Mouse (Mus musculus) G1E (cell line): ENCODE measurements around the gene Slc2a10. TPM values are rescaled to one million over a fixed set of nuclear protein-coding genes. Genes with fewer than 3 reads are reported as not detected.

Source experiments
- ATAC-seq: 2 replicates; pipeline ENCODE4 v1.8.0; 2016; ENCODE audit warnings: mild to moderate bottlenecking; ENCODE audit not compliant: insufficient number of reproducible peaks, poor library complexity, low FRiP score, severe bottlenecking; ENCODE audit errors: extremely low read depth
- DNase-seq: peaks from one replicate; pipeline ENCODE4 v3.0.0; 2012; ENCODE audit warnings: low spot score
- H3K27me3 ChIP-seq: 2 replicates; pipeline ENCODE4 v1.6.1; 2012; ENCODE audit warnings: mild to moderate bottlenecking, low read length, inconsistent platforms; ENCODE audit not compliant: insufficient read depth
- H3K36me3 ChIP-seq: replicated peaks from 2 replicates; pipeline ENCODE3; 2012; ENCODE audit warnings: mild to moderate bottlenecking, inconsistent platforms
- H3K4me1 ChIP-seq: 2 replicates; pipeline ENCODE4 v1.6.1; 2012; ENCODE audit warnings: low read depth, low read length, inconsistent platforms, mixed read lengths; ENCODE audit not compliant: insufficient read depth
- H3K4me3 ChIP-seq: 2 replicates; pipeline ENCODE4 v1.5.1; 2012; ENCODE audit warnings: low read depth, mild to moderate bottlenecking, inconsistent platforms, low read length, moderate library complexity, mixed read lengths
- H3K9me3 ChIP-seq: replicated peaks from 2 replicates; pipeline ENCODE4 v1.6.1; 2012; ENCODE audit warnings: inconsistent platforms
- CTCF ChIP-seq: IDR thresholded peaks from 2 replicates; pipeline ENCODE4 v1.5.1; 2012; ENCODE audit warnings: low read depth, low read length, inconsistent platforms, mixed read lengths
- GATA1 ChIP-seq: IDR thresholded peaks from 2 replicates; pipeline ENCODE4 v1.6.1; 2012; ENCODE audit warnings: borderline replicate concordance, low read length, inconsistent platforms, mixed read lengths
- GATA2 ChIP-seq: IDR thresholded peaks from 2 replicates; pipeline ENCODE4 v1.6.1; 2012; ENCODE audit warnings: low read depth, low read length, inconsistent platforms, borderline replicate concordance
- POLR2AphosphoS5 ChIP-seq: IDR thresholded peaks from 2 replicates; pipeline ENCODE4 v1.6.1; 2012; ENCODE audit warnings: low read depth, low read length, inconsistent platforms; ENCODE audit not compliant: insufficient replicate concordance
- TAL1 ChIP-seq: conservative IDR thresholded peaks from 2 replicates; pipeline ENCODE4 v1.6.1; 2012; ENCODE audit warnings: low read depth, low read length, inconsistent platforms, mixed read lengths
- polyA plus RNA-seq: library from polyadenylated mRNA; stranded (reverse); fragments of >175 nt; gene quantifications from 2 replicates; pipeline ENCODE4 v1.2.3, GENCODE M21; 2012
- total RNA-seq, 2 experiments: library from RNA; stranded (forward) in 1 of 2; stranded (reverse) in 1 of 2; fragments of 200-1000 nt in 1 of 2; fragments of >200 nt in 1 of 2; fragmentation: Nextera tagmentation in 1 of 2; gene quantifications; 2 replicates each; pipeline ENCODE4 v1.2.3; 2014 to 2017

The Slc2a10 gene
- total RNA-seq (2014; fragmentation: Nextera tagmentation): not detected in 2 replicates
- total RNA-seq (2017): 0.12 and 0.16 TPM in 2 replicates
- polyA plus RNA-seq: not detected in 2 replicates

DNA sequence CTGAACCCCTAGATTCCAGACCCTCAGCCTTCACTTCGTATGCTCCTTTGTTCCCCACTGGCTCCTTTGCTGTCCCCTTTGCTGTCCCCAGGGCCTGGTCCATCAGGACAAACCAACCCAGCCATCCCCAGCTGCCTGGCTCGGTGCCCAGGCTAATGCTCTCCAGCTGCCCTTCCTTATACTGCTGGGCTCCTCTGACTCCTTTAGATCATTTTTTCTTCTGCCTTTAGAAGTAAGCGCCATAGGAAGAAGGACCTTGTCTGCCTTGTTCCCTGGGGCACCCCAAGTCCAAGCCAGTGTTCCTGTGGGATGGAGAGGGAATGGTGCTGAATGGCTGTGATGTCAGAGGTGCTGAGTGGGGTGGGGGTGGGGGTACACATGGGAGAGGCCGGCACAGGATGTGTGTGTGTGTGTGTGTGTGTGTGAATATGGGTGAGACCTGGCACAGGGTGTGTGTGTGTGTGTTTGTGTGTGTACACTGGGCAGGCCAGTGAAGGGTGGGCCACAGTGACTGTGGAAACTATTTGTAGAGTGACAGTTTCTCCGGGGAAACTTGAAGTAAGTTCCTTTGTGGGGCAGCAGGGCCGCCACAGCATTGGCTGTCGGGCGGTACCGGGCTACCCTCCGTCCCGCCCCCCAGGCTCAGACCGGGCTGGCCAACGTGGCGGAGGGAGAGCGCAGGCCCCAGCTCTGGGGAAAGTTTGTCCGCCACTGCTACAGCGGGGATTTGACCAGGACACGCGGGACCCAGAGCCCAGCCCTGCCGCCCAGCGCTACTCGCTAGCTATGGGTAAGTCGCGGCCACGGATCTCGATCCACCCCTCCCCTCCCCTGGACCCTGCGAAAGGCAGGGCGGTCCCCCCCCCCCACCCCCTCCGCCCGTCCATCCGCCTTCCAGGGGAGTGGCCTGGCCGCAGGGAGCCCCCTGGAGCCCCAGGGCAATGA, at the start of gene Slc2a10:
Gene Slc2a10, plus strand, starts transcription at position 529 of the 945 bp plus-strand sequence.
- ATAC-seq: no peak
- H3K27me3 ChIP-seq: peaks cover 7% of the 10 kb centered on the region; the same call in 1 of the 2 replicates
- no peaks in the 10 kb centered on the region for H3K9me3 ChIP-seq
- DNase-seq: no peak
- H3K4me1 ChIP-seq: no peaks in the 10 kb centered on the region
- TF ChIP-seq GATA1 (no peak), TAL1 (no peak)
- no peaks in the 10 kb centered on the region for H3K36me3 ChIP-seq
- H3K4me3 ChIP-seq: no peak within 1 kb of the TSS

DNA sequence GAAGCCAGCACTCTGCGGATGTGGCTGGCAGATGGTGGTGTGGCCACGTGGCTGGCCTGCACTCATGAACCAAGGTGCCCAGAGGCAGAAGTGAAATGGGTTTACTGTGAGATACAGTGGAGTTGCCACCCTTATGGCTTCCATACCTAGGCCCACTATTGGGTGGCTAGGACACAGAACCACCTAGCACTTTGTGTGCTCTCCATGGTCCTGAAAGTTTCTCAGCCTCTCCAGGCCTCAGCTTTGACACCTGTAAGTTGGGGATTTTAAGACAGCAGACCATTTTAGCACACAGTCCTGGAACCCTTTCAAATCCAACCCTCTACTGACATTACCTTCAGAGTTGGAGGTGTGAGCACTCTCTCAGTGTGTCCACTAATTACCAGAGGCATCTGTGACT, 46.9 kb upstream of the Slc2a10 start:
- ATAC-seq: no peak
- Histone ChIP-seq H3K27me3 (no peaks in the 10 kb centered on the region; the same call in 1 of the 2 replicates), H3K4me3 (no peak overlapping the region), H3K9me3 (no peaks in the 10 kb centered on the region), H3K4me1 (no peaks in the 10 kb centered on the region), H3K36me3 (no peaks in the 10 kb centered on the region)
- TF ChIP-seq TAL1 (no peak), POLR2AphosphoS5 (no peak), CTCF (no peak), GATA1 (no peak)
- DNase-seq: peak; percentile 22

DNA sequence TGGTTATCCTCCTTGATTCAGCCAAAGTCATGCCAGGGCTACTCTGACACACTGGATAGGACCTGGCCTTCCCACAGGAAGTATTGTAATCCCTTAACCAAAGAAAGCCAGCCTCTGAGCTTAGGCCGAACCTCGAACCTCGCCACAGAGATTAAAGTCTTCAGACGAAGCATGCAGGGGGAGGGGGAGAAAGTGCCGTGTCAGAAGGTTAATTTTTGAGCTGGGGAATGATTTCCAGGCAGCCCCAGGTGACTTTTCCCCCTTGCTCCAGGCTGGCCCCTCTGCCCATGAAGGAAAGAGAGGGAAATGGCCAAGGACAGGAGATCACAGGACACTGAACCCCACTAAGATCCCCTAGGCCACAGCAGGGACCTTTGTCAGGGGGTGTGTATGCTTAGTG, 45.4 kb upstream of the Slc2a10 start:
- H3K27me3 ChIP-seq: no peaks in the 10 kb centered on the region; the same call in 1 of the 2 replicates
- TF ChIP-seq TAL1 (no peak), GATA1 (no peak), CTCF (no peak), POLR2AphosphoS5 (no peak), GATA2 (no peak)
- H3K4me3 ChIP-seq: no peak overlapping the region
- no peak for ATAC-seq
- H3K9me3 ChIP-seq: no peaks in the 10 kb centered on the region
- no peaks in the 10 kb centered on the region for H3K36me3 ChIP-seq
- DNase-seq: no peak
- no peaks in the 10 kb centered on the region for H3K4me1 ChIP-seq

DNA sequence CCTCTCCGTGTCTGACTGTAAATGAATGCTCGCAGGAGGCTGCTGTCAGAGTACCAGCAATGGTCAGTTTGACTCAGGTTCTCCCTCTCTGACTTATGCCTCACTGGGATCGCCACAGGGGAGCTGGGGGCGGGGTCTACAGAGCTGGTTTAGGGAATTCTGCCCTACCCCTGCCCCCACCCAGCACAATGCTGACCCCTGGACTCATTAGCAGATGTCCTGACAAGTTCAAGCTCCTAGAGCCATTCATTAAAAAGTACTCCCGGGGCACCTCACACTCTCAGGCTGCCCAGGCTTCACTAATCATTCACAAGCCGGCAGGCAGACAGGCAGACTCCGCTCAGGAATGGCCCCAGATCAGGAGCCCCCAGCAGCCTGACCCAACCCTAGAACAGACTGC, 43.9 kb upstream of the Slc2a10 start:
- ATAC-seq (no peak), DNase-seq (no peak)
- TF ChIP-seq CTCF (no peak), GATA1 (no peak), TAL1 (no peak), GATA2 (no peak), POLR2AphosphoS5 (no peak)
- Histone ChIP-seq H3K9me3 (no peaks in the 10 kb centered on the region), H3K4me3 (no peak overlapping the region), H3K27me3 (no peaks in the 10 kb centered on the region; the same call in 1 of the 2 replicates), H3K36me3 (no peaks in the 10 kb centered on the region), H3K4me1 (no peaks in the 10 kb centered on the region)

DNA sequence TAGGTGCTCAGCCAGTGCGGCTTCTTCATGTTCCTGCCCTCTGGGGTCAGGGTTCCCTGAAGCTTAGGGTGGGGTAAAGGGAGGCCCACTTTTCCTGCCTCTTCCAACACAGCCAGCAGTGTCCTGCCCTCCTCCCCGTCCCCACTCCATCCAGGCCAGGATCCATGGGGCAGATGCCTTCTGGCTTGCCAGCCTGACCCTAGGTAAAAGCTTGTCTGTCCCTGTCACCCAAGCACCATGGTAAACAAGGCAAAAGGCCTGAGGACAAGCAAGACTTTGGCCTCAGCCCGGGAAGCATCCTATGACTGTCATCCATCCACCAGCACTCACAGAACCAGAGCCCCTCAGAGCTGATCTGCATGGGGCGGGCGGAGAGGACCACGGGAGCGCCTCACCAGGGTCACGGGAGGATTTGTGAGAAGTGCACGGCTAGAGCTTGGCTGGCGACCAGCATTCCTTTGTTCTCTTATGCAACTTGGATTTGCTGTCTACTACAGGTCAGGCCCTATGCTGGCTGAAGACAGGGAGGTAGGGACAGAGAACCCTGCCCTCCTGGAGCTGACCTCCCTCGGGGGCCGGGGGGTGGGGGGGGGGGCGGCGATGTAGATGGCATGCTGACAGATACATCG, 35.6 kb upstream of the Slc2a10 start:
- H3K27me3 ChIP-seq: peaks cover 5% of the 10 kb centered on the region; the same call in 1 of the 2 replicates
- no peak for TF ChIP-seq CTCF
- TF ChIP-seq GATA2: no peak
- no peak for TF ChIP-seq GATA1
- no peak for TF ChIP-seq POLR2AphosphoS5
- TF ChIP-seq TAL1: no peak
- no peak for ATAC-seq

DNA sequence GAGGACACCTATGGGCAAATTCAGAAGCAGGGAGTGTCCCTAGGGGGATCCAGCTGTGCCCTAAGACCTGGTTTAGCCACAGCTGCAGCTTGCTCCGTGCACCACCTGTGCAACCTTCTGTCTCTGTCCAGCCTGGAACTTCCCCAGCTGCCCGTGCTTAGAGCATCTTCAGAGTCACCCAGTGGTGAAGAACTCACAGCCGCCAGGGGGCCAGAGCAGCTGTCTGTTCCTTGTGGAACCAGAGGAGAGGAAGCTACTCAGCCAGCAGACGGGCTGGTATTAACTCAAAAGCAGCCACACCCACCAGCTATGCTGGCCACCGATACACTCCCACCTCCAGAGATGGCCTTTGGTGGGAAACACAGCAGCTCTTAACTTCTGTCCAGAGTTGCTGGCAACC, 33.4 kb upstream of the Slc2a10 start:
- H3K9me3 ChIP-seq: no peaks in the 10 kb centered on the region
- no peak for DNase-seq
- H3K36me3 ChIP-seq: no peaks in the 10 kb centered on the region
- peaks cover 5% of the 10 kb centered on the region; the same call in 1 of the 2 replicates for H3K27me3 ChIP-seq
- H3K4me3 ChIP-seq: no peak overlapping the region
- ATAC-seq: no peak
- TF ChIP-seq POLR2AphosphoS5 (no peak), CTCF (no peak), TAL1 (no peak), GATA1 (no peak), GATA2 (no peak)
- no peaks in the 10 kb centered on the region for H3K4me1 ChIP-seq

More for the DNA sequence above, 35.6 kb upstream of the Slc2a10 start:
- Histone ChIP-seq H3K9me3 (no peaks in the 10 kb centered on the region), H3K36me3 (no peaks in the 10 kb centered on the region), H3K4me1 (no peaks in the 10 kb centered on the region), H3K4me3 (no peak overlapping the region)
- DNase-seq: no peak
